12 mouse cellular contexts compared by ENCODE assay signal in genomic region chr17:10086558-10086957, GRCm38 (mm10).
"Had no signal": no experiment of that assay in that cellular context is flagged by ENCODE, and none has a peak within 500 bp of the region (broad histone marks: within the 10 kb centered on the region; RNA-seq: fewer than 3 reads in every experiment).

No protein-coding gene starts in this region.

- H3K36me3 ChIP-seq: kidney, embryonic 15.5 days; limb, embryonic 10.5 days; liver, embryonic 13.5 days; midbrain, embryonic 15.5 days; neural tube, embryonic 13.5 days had no signal

- H3K9ac ChIP-seq: hindbrain, embryonic 14.5 days; kidney, embryonic 15.5 days; liver, embryonic 13.5 days; liver, postnatal 0 days; midbrain, embryonic 15.5 days; neural tube, embryonic 13.5 days had no signal

- ATAC-seq: liver, postnatal 0 days; midbrain, embryonic 15.5 days had no signal

- H3K27ac ChIP-seq: hindbrain, embryonic 14.5 days; kidney, embryonic 15.5 days; limb, embryonic 10.5 days; liver, embryonic 13.5 days; macrophage; midbrain, embryonic 15.5 days; neural tube, embryonic 13.5 days had no signal

- H3K9me3 ChIP-seq: kidney, embryonic 15.5 days; limb, embryonic 10.5 days; liver, embryonic 13.5 days; midbrain, embryonic 15.5 days had no signal

- H3K27me3 ChIP-seq: kidney, embryonic 15.5 days; liver, embryonic 13.5 days; megakaryocyte, embryonic 14.5 days; midbrain, embryonic 15.5 days; neural tube, embryonic 13.5 days had no signal

- H3K4me1 ChIP-seq: kidney, embryonic 15.5 days; limb, embryonic 10.5 days; liver, embryonic 13.5 days; midbrain, embryonic 15.5 days had no signal

- H3K4me3 ChIP-seq: kidney, embryonic 15.5 days; limb, embryonic 10.5 days; liver, embryonic 13.5 days; megakaryocyte, embryonic 14.5 days; midbrain, embryonic 15.5 days; neural tube, embryonic 13.5 days had no signal

- H3K4me2 ChIP-seq: hindbrain, embryonic 14.5 days; kidney, embryonic 15.5 days; liver, embryonic 13.5 days; midbrain, embryonic 11.5 days; midbrain, embryonic 15.5 days; neural tube, embryonic 13.5 days had no signal

- DNase-seq: kidney, adult 18-20 months; liver, embryonic 13.5 days; liver, postnatal 0 days; thymus, postnatal 4 days had no signal
